Mouse (Mus musculus) limb, embryonic 14.5 days (tissue): ENCODE results near the gene Zfp94. TPM values are rescaled to one million over a fixed set of nuclear protein-coding genes. Genes with fewer than 3 reads are reported as not detected.

Source experiments
- ATAC-seq: fragments of 200-750 bp; cut with Nextera tagmentation; 2 replicates; pipeline ENCODE4 v1.8.0; 2017; ENCODE audit warnings: low read depth, moderate number of reproducible peaks, moderate TSS enrichment; ENCODE audit not compliant: low FRiP score
- DNase-seq: peaks from one replicate; pipeline ENCODE4 v3.0.0-alpha.2; 2015; ENCODE audit warnings: low spot score
- H3K27ac ChIP-seq: fragments of 300-500 bp; sonication (generic); replicated peaks from 2 replicates; pipeline ENCODE4 v1.5.1; 2014; ENCODE audit warnings: low read depth, mild to moderate bottlenecking, low read length, moderate library complexity, mixed read lengths
- H3K27me3 ChIP-seq: fragments of 300-500 bp; sonication (generic); 2 replicates; pipeline ENCODE4 v1.6.1; 2014; ENCODE audit warnings: low read length, mixed read lengths; ENCODE audit not compliant: control insufficient read depth, insufficient read depth
- H3K36me3 ChIP-seq: fragments of 300-500 bp; sonication (generic); 2 replicates; pipeline ENCODE4 v1.6.1; 2014; ENCODE audit warnings: mild to moderate bottlenecking, low read length, moderate library complexity, mixed read lengths; ENCODE audit not compliant: control insufficient read depth, insufficient read depth
- H3K4me1 ChIP-seq: fragments of 300-500 bp; sonication (generic); 2 replicates; pipeline ENCODE4 v1.6.1; 2014; ENCODE audit warnings: antibody characterized with exemption, low read length, mixed read lengths; ENCODE audit not compliant: control insufficient read depth, insufficient read depth
- H3K4me2 ChIP-seq: fragments of 300-500 bp; sonication (generic); replicated peaks from 2 replicates; pipeline ENCODE4 v1.6.1; 2014; ENCODE audit warnings: low read depth, mild to moderate bottlenecking, low read length, moderate library complexity; ENCODE audit not compliant: severe bottlenecking
- H3K4me3 ChIP-seq: fragments of 300-500 bp; sonication (generic); replicated peaks from 2 replicates; pipeline ENCODE4 v1.5.1; 2014; ENCODE audit warnings: low read length
- H3K9ac ChIP-seq: fragments of 300-500 bp; sonication (generic); 2 replicates; pipeline ENCODE4 v1.6.1; 2014; ENCODE audit warnings: mild to moderate bottlenecking, low read depth, low read length, moderate library complexity; ENCODE audit not compliant: severe bottlenecking
- H3K9me3 ChIP-seq: fragments of 300-500 bp; sonication (generic); 2 replicates; pipeline ENCODE4 v1.6.1; 2016; ENCODE audit warnings: low read length; ENCODE audit not compliant: control insufficient read depth
- POLR2A ChIP-seq: fragments of 200-500 bp; IDR thresholded peaks from 2 replicates; pipeline ENCODE4 v1.8.0; 2012; ENCODE audit warnings: inconsistent platforms, mild to moderate bottlenecking, moderate library complexity, borderline replicate concordance; ENCODE audit not compliant: insufficient read depth, insufficient read length; ENCODE audit errors: extremely low read depth
- WGBS: fragments of 180-500 bp; shearing (Covaris S2); extraction: QIAGEN DNeasy Blood & Tissue Kit; methylation state at CpG from one replicate; pipeline ENCODE4 v1.1.7; 2014; 5-methylcytosine and 5-hydroxymethylcytosine counted together
- polyA plus RNA-seq, 2 experiments: library from polyadenylated mRNA; depleted of rRNA in 1 of 2; stranded (reverse) in 1 of 2; unstranded in 1 of 2; fragments of >200 nt; fragmentation: Nextera tagmentation in 1 of 2; extraction: Ambion mirVana in 1 of 2; gene quantifications; 2 replicates each; pipeline versions ENCODE4 v1.2.1 to v1.2.3; 2012 to 2014

Gene Zfp94
- polyA plus RNA-seq, 2 experiments: 12.6 to 13.8 TPM

DNA sequence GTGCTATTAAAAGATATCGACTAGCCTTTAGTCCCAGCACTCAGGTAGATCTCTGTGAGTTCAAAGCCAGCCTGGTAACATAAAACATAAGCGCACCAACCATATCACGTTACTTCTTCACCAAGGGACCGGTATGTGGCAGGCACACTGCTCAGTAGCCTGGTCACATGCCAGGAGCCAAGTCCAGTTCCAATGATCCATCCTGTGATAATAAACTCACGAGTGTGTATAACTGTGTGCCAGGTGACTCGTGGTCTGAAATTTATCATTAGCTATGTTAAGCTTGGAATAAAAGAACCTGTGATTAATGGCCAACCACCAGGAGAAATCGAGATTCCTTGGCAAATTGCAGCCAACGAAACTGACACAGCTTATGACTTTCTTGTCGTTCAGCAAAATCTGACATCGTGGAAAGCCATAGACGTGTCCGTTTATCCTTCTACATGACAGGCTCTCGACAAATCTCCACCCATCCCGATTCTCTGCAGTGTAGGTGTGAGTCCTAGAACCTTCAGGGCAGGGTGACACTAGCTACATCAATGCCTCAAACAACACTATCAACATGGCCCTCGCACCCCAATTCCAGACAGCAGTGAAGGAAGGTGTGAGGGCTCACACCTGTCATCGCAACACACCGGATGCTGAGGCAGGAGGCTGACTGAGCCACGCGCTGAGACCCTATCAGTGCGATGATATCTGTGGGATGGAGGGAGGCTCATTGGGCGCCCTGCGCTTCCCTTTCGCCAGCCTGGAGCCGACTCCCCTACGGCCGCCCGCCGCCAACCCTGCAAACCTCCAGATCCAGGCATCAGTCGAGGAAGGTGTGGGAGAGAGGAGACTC lies 520 bp downstream of the Zfp94 start:
- no peaks in the 10 kb centered on the region for H3K9me3 ChIP-seq
- WGBS: 27% methylated on average over 29 of the region's 29 CpGs
- peak overlapping the region; percentile 53 for H3K9ac ChIP-seq
- peak overlapping the region; percentile 48 for H3K4me3 ChIP-seq
- peaks cover 10% of the 10 kb centered on the region for H3K36me3 ChIP-seq
- no peak for TF ChIP-seq POLR2A
- 0 out of 2 replicates have a peak overlapping the region, but pooled peaks have one; percentile 39 for H3K27ac ChIP-seq
- peak overlapping the region; percentile 61 for H3K4me2 ChIP-seq
- ATAC-seq (peak; percentile 53), DNase-seq (no peak)
- H3K4me1 ChIP-seq: peaks cover 6% of the 10 kb centered on the region
- H3K27me3 ChIP-seq: no peaks in the 10 kb centered on the region

DNA sequence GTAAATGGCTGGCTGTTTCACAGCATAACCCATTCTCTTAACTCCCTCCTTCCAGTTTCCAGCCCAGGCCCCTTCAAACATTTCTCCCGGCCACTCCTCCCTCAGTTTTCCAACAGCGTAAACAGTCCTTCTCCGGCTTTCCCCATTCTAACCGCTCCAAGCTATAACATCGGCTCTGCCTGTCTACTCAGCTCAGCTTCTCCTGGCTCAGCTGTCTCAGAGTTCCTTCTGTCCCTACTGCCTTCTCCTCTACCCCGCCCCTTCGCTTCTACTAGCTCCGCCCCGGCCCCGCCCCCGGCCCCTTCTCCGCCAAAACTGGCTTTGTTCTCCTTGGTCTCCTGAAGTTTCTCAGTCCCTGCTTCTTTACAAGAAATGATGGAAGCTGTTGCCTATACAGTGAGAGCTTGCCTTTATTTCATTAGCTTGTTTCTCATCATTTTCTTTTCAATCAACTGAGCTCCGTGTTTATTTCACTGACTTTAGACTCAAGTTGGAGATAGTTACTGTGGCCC lies 15.6 kb downstream of the Zfp94 start, which contains the start of gene Zfp61:
Zfp61 (minus strand) TSS at position 462 of the 512 bp plus-strand sequence.
- WGBS: 2% methylated on average over 13 of the region's 13 CpGs
- Histone ChIP-seq H3K9ac (peak within 1 kb of the TSS; percentile 73), H3K27me3 (no peaks in the 10 kb centered on the region)

DNA sequence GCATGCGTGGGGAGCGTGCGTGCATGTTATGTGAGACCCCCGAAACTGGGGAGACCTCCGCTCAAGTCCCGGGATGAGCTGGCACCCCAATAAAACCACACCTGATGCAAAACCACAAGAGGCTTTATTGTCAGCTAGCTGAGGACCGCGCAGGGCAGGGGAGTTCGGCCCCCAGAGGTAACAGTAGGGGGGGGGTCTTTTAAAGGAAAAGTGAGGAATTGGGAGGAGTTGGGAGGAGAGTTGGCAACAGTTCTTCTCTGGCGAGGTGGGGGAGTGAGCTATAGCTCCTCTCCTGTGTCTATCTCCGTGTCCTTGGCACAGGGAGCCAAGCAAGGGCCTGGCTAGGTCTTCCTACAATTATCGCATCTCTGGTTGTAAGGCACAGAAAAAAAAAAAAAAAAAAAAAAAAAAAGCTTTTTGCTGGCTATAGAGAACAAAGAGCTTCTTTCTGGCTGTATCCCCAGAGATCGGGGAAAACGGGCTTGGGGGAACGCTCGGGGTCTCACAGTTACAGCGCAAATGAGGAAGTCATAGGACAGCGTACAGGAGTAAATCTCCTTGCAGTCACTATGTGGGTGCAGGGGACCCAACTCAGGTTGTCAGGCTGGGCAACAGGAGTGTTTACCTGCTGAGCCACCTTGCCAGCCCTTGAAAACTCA lies 16.5 kb downstream of the Zfp94 start:
- H3K4me3 ChIP-seq: peak overlapping the region; percentile 52
- 3% methylated on average over 18 of the region's 18 CpGs for WGBS
- TF ChIP-seq POLR2A: no peak
- no peaks in the 10 kb centered on the region for H3K9me3 ChIP-seq
- H3K9ac ChIP-seq: peak overlapping the region; percentile 73
- peak overlapping the region; percentile 87 for H3K27ac ChIP-seq
- DNase-seq (peak; percentile 37), ATAC-seq (peak; percentile 9; the same call in 1 of the 2 replicates)
- peak overlapping the region; percentile 85 for H3K4me2 ChIP-seq
- peaks cover 13% of the 10 kb centered on the region for H3K4me1 ChIP-seq
- H3K27me3 ChIP-seq: no peaks in the 10 kb centered on the region
- peaks cover 40% of the 10 kb centered on the region for H3K36me3 ChIP-seq

More for the DNA sequence above, 15.6 kb downstream of the Zfp94 start, which contains the start of gene Zfp61:
- Histone ChIP-seq H3K4me1 (peaks cover 13% of the 10 kb centered on the region), H3K4me2 (peak within 1 kb of the TSS; percentile 85), H3K4me3 (peak within 1 kb of the TSS; percentile 52), H3K9me3 (no peaks in the 10 kb centered on the region), H3K36me3 (peaks cover 35% of the 10 kb centered on the region), H3K27ac (peak within 1 kb of the TSS; percentile 87)
- ATAC-seq (peak; percentile 68), DNase-seq (peak; percentile 82)
- peak; percentile 49; the same call in 1 of the 2 replicates for TF ChIP-seq POLR2A

DNA sequence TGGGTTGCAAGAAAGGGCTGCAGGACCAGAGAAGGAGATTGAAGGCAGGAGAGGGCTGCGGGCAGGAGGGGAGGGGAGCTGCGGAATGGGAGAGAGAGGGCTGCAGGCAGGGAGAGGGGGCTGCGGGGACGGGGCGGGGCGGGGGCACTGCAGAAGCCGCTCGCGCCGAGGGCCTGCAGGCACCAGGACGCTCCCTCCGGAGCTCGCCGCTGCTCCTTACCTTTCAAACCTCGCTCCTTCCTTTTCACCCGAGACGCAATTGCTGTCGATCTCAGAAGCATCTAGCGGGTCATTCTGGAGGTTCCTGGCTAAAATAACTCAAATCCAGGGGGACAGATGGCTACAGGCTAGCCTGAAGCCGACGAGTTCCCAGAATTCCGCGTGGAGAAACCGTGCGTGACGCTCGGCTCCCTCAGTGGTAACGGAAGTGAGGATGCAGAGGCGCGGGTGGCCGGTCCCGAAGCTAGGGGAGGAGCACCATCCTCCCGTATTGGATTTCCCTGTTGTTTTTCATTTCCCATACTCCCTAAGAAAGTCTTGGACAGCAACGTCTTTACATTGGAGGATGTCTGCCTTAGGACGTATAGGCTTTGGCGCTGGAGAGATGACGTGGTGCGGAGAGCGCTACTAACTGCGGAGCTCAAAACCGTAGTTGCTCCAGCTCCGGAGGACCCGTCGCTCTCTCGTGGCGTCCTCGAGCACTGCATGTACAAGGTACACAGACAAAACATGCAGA lies 17.3 kb downstream of the Zfp94 start:
- no peaks in the 10 kb centered on the region for H3K9me3 ChIP-seq
- peak; percentile 90 for ATAC-seq
- peak; percentile 57; the same call in 1 of the 2 replicates for TF ChIP-seq POLR2A
- H3K4me2 ChIP-seq: peak overlapping the region; percentile 85
- peak overlapping the region; percentile 73 for H3K9ac ChIP-seq
- H3K27me3 ChIP-seq: no peaks in the 10 kb centered on the region
- DNase-seq: peak; percentile 97
- peaks cover 13% of the 10 kb centered on the region for H3K4me1 ChIP-seq
- 0% methylated on average over 42 of the region's 47 CpGs for WGBS
- H3K36me3 ChIP-seq: peaks cover 48% of the 10 kb centered on the region
- peak overlapping the region; percentile 52 for H3K4me3 ChIP-seq
- peak overlapping the region; percentile 87 for H3K27ac ChIP-seq
